Mouse (Mus musculus) bone marrow, adult 2 months (tissue): ENCODE measurements around the gene Hoxd11. TPM values are rescaled to one million over a fixed set of nuclear protein-coding genes. Genes with fewer than 3 reads are reported as not detected.

Experiments
- H3K27ac ChIP-seq: fragments of 200-500 bp; 2 replicates; pipeline ENCODE4 v1.5.1; 2012; ENCODE audit warnings: low read depth, mild to moderate bottlenecking, control low read depth, inconsistent platforms, low read length; ENCODE audit not compliant: control insufficient read depth, poor library complexity, insufficient read depth
- H3K4me1 ChIP-seq: fragments of 200-500 bp; 2 replicates; pipeline ENCODE4 v1.6.1; 2011; ENCODE audit warnings: low read length; ENCODE audit not compliant: control insufficient read depth, insufficient read depth
- H3K4me3 ChIP-seq: fragments of 200-500 bp; replicated peaks from 2 replicates; pipeline ENCODE3; 2011; ENCODE audit warnings: mild to moderate bottlenecking, low read depth, low read length, control low read depth; ENCODE audit not compliant: control insufficient read depth
- CTCF ChIP-seq: fragments of 200-500 bp; IDR thresholded peaks from 2 replicates; pipeline ENCODE4 v1.5.1; 2011; ENCODE audit warnings: low read length, control low read depth; ENCODE audit not compliant: control insufficient read depth, insufficient read depth
- POLR2A ChIP-seq: fragments of 200-500 bp; IDR thresholded peaks from 2 replicates; pipeline ENCODE4 v1.6.1; 2011; ENCODE audit warnings: low read depth, mild to moderate bottlenecking, control low read depth, low read length, borderline replicate concordance; ENCODE audit not compliant: control insufficient read depth
- WGBS: fragments of 180-500 bp; shearing (Covaris S2); methylation state at CpG from one replicate; pipeline ENCODE4 v1.1.7; 2018; 5-methylcytosine and 5-hydroxymethylcytosine counted together
- polyA plus RNA-seq: library from polyadenylated mRNA; stranded (reverse); fragments of >200 nt; gene quantifications from 2 replicates; pipeline ENCODE4 v1.2.4, GENCODE M21; 2011; ENCODE audit warnings: low replicate concordance; ENCODE audit not compliant: missing spikeins, insufficient read depth, insufficient read length

Hoxd11 gene
- polyA plus RNA-seq, 1 experiment, result 0.60 TPM

DNA sequence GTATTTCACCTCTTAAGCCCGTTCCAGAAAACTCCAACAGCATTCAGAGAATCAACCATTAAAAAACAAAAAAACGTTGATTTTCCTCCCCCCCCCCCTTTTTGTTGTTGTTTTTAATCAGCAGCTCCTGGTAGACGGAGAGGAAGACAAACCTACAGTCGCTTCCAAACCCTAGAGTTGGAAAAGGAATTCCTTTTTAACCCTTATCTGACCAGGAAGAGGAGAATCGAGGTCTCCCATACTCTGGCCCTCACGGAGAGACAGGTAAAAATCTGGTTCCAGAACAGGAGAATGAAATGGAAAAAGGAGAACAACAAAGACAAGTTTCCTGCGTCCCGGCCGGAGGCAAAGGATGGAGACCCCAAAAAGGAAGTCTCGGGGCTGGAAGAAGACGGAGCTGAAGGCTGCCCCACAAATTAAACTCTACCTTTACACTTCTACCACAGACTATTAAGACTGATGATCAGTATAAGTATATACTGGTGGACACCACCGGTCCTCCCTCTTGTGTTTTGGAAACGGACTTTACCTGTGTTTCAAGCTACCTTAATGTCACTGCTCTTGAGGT, 27.1 kb downstream of the Hoxd11 start:
- no peak overlapping the region for H3K27ac ChIP-seq
- H3K4me1 ChIP-seq, result no peaks in the 10 kb centered on the region
- WGBS, result 8% methylated on average over 13 of the region's 13 CpGs
- no peak overlapping the region for H3K4me3 ChIP-seq
- TF ChIP-seq CTCF (no peak), POLR2A (no peak)

DNA sequence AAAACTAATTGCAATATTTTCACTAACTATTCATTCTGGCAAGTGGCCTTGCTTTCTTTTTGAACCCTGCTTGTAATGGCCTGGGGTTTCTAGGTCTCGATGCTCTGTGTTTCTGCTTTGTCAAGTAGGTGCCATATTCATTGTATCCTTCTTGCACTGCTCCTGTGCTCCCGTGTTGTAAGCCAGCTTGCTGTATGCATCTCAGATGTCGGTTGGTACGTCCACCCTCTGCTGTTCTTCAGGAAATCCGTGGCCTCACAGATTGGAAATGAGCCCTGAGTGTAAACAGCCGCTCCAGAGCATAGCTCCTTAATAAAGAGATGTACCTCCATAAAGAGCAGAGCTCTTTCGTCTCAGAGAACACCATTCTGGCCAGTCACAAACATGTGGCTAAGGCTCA, 28.2 kb downstream of the Hoxd11 start:
- Histone ChIP-seq H3K27ac (no peak overlapping the region), H3K4me3 (no peak overlapping the region), H3K4me1 (no peaks in the 10 kb centered on the region)
- 25% methylated on average over 7 of the region's 7 CpGs for WGBS
- TF ChIP-seq CTCF (no peak), POLR2A (no peak)

GRCm38 (mm10) chr2:74708676-74709075, 29.3 kb downstream of the Hoxd11 start:
- TF ChIP-seq CTCF, result no peak
- TF ChIP-seq POLR2A, result no peak
- no peaks in the 10 kb centered on the region for H3K4me1 ChIP-seq
- no peak overlapping the region for H3K4me3 ChIP-seq
- no peak overlapping the region for H3K27ac ChIP-seq
- 66% methylated on average over 4 of the region's 4 CpGs for WGBS

DNA sequence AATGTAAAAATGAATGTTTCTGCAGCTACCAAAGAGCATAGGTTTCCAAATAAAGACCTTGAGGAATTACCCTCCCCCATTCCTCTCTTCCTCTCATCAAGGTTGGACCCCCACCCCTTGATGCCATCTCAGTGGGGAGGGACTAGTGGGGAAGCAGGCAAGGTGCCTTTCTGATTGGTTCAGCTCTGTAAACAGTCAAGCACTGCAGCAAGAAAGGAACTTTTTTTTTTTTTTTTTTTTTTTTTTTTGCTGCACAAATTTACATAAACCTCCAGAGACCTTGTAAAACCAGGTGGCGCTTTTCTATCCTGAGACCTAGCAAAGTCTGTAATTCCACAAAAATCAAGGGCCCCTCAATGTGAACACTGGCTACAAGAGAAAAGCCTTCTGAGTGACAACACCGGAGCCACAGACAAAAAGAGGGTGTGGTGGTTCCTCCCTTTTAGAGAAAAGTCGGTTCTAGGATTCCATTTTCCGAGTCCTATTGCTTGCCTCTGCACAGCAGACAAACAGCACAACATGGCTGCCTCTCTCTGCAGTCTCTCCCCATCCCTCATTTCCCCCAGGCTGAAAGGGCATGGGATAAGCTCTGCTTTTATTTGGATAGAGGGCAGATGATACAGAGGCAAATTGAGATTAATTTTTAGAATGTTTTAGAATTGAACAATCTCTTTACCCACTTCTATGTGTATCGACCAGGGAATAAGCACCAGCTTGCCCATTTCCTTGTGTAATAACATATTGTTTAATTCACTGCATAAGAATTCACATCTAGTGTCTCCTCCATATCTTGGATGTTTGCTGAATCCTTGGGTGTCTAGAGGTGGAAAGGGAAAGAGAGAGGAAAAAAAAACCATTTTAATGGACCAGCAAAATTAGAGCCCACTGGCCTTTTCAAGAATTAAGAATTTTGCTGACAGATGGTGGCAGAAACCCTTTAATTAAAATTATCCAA, 30.4 kb downstream of the Hoxd11 start:
- 18% methylated on average over 5 of the region's 5 CpGs for WGBS
- Histone ChIP-seq H3K4me3 (no peak overlapping the region), H3K4me1 (no peaks in the 10 kb centered on the region), H3K27ac (no peak overlapping the region)
- TF ChIP-seq POLR2A (no peak), CTCF (no peak)

DNA sequence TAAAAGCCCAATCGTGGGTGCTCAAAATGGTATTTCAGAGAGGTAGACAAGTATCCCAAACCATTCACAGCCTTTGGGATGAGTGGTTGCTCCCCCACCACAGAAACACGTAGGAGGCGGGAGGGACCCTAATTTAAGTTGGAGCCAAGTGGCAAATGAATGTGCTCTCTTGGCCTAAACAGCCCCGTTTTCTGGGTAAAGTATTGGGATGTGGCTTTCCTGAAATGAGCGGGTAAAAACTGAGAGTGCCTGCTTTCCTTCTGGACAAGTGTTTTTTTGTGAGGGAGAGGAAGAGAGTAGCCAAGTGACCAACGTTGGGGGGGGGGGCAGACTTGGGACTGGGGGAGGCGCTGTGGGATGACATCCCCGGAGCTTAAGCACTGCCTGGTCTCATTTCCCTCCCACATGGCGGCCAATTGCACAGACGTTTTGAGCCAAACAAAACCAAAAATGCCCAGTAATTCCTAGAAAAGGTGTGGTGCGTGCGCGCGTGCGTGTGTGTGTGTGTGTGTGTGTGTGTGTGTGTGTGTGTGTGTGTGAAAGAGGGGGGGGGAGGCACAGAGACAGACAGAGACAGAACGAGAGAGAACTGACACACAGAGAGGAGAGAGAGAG, 31.7 kb downstream of the Hoxd11 start:
- TF ChIP-seq POLR2A (no peak), CTCF (no peak)
- WGBS, result 10% methylated on average over 16 of the region's 16 CpGs
- Histone ChIP-seq H3K4me3 (no peak overlapping the region), H3K4me1 (no peaks in the 10 kb centered on the region; the same call in 1 of the 2 replicates), H3K27ac (no peak overlapping the region)

GRCm38 (mm10) chr2:74711721-74712621, 32.6 kb downstream of the Hoxd11 start, which contains the start of the genes Hoxd3 and Hoxd4:
Hoxd3 (plus strand) TSS chr2:74711927.
Hoxd4 (plus strand) TSS chr2:74711929.
- 3% methylated on average over 65 of the region's 65 CpGs for WGBS
- H3K27ac ChIP-seq, result no peak within 1 kb of the TSS; the same call in 1 of the 2 replicates
- H3K4me3 ChIP-seq, result no peak within 1 kb of the TSS
- H3K4me1 ChIP-seq, result no peaks in the 10 kb centered on the region; the same call in 1 of the 2 replicates
- TF ChIP-seq CTCF (no peak), POLR2A (no peak)

GRCm38 (mm10) chr2:74713239-74714150, 34.1 kb downstream of the Hoxd11 start:
- no peak overlapping the region for H3K4me3 ChIP-seq
- no peak overlapping the region for H3K27ac ChIP-seq
- H3K4me1 ChIP-seq, result no peaks in the 10 kb centered on the region; the same call in 1 of the 2 replicates
- TF ChIP-seq CTCF (no peak), POLR2A (no peak)
- WGBS, result 22% methylated on average over 19 of the region's 19 CpGs
